Mouse (Mus musculus): ENCODE data around the gene Chkb. TPM values are rescaled to one million over a fixed set of nuclear protein-coding genes. Genes with fewer than 3 reads are reported as not detected.
A peak's percentile ranks its signal among the peaks of the same experiment; 100 is the strongest.
"Not testable (repeated sequence)": the region's sequence is repeated elsewhere in the genome, so short reads cannot be mapped to it uniquely, and the experiment has no call there.

Gene Chkb
- polyA plus RNA-seq, 1 experiment from 2014 or later, result 46.5 TPM

DNA sequence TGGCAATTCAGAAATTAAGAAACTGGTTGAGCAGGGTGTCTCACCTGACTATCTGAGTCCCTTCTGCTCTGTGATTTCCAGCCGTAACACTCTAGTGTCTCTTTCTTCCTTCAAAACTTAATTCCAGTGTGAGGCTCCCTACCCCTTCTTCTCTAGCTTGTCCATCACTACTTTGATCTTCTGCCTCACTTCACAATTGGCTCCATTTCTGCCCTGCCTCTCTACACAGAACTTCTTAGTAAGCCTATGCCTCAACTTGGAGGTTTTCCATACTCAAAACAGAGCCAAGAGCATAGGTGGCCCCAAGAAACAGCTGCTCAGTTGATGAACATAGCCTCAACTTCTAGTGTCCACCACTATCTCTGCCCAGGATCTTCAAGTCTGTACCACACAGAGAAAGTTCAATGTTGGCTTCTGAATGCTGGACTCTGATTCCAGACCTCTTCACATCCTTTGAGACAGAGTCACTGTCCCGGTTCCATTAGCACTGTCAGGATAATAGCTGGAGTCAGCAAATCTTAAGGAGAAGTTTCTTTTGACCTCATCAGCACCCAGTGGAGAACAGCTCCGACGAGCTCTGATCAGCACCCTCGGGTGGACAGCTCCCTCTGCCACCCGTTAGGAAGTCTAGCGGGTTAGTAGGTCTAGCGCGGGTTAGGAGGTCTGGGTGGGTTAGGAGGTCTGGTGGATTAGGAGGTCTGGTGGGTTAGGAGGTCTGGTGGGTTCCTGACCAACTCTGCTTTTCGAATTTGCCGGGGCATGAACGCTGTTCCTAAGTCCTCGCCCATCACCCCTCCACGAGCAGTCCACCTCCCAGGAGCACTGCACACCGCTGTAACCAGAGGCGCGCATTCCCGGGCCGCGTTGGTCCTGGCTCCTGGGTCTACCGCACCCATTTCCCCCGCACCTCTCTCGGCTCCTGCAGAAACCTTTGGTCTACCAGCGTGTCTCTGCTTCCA lies 23.5 kb upstream of the Chkb start:
- Histone ChIP-seq H3K4me2 (ENCODE audit: low read depth, low read length) (peak overlapping the region; percentile 90), H3K36me3 (replicated peaks; ENCODE audit: control insufficient read depth, insufficient read depth, low read depth, low read length) (no peaks in the 10 kb centered on the region; the same call in 1 of the 2 replicates), H3K4me1 (ENCODE audit: control insufficient read depth, insufficient read depth, low read length) (no peaks in the 10 kb centered on the region), H3K9ac (replicated peaks; ENCODE audit: low read length) (no peak overlapping the region), H3K27ac (replicated peaks; ENCODE audit: low read depth, low read length) (no peak overlapping the region), H3K4me3 (ENCODE audit: low read depth, low read length) (peak overlapping the region; percentile 49), H3K27me3 (ENCODE audit: control insufficient read depth, insufficient read depth, low read length) (peaks cover 5% of the 10 kb centered on the region; the same call in 1 of the 2 replicates), H3K9me3 (replicated peaks; ENCODE audit: control insufficient read depth, low read length) (no peaks in the 10 kb centered on the region)
- ATAC-seq (replicated peaks; ENCODE audit: insufficient number of reproducible peaks, low FRiP score, low TSS enrichment, low read depth), result peak; percentile 61
- DNase-seq (ENCODE audit: low spot score), result peak; percentile 88
- WGBS, result 5% methylated on average over 24 of the region's 24 CpGs

DNA sequence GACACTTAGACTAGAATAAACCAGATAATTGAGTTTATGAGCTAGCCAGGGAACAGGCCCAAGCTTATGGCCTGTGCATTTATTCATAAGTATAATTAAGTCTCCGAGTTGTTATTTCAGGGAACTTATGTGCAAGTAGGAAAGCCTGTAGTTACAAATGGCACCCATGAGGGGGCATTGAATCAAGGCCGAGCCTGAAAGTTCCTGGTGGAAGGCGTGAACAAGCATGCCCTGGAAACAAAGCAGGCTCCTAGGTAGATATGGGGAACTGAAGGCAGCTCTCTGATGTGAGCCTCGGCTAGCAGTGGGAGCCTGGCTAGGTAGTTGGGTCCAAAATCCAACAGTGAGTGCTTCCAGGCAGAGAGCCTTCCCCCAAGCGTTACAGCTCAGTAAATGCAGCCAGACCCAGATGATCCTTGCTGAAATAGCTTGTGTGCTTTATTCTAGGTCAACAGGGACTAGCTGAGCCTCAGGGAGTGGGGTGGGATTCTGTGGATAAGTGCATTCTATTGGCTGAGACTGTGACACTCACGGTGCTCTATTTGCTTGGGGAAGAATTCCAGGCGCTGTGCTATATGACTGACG lies 12.9 kb upstream of the Chkb start:
- Histone ChIP-seq H3K9ac (replicated peaks; ENCODE audit: low read length) (no peak overlapping the region), H3K27me3 (ENCODE audit: control insufficient read depth, insufficient read depth, low read length) (no peaks in the 10 kb centered on the region), H3K4me3 (ENCODE audit: low read depth, low read length) (no peak overlapping the region), H3K4me1 (ENCODE audit: control insufficient read depth, insufficient read depth, low read length) (no peaks in the 10 kb centered on the region), H3K27ac (replicated peaks; ENCODE audit: low read depth, low read length) (no peak overlapping the region), H3K4me2 (ENCODE audit: low read depth, low read length) (no peak overlapping the region), H3K9me3 (replicated peaks; ENCODE audit: control insufficient read depth, low read length) (no peaks in the 10 kb centered on the region), H3K36me3 (replicated peaks; ENCODE audit: control insufficient read depth, insufficient read depth, low read depth, low read length) (no peaks in the 10 kb centered on the region)
- whole genome bisulfite sequencing, result 40% methylated on average over 8 of the region's 8 CpGs
- DNase-seq (ENCODE audit: low spot score), result peak; percentile 28
- no peak for ATAC-seq (replicated peaks; ENCODE audit: insufficient number of reproducible peaks, low FRiP score, low TSS enrichment, low read depth)

DNA sequence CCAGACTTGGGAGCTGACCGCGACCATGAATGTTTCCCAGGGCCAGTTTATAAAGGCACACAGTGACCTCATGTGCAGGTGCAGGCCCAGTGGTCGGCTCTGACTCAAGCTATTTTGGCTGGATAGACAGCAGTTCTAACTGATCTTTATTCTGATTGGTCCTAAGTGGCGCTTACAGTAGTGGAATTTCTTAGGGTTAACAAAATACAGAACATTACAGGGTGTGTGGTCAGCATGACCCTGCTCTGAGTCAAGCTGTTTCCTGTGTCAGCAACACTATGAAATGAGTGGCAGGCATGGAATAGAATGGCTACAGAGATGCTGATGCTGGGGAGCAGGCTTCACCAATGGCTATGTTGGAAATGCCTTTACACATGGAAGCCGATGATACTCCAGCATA lies 6.2 kb upstream of the Chkb start:
- H3K36me3 ChIP-seq (replicated peaks; ENCODE audit: control insufficient read depth, insufficient read depth, low read depth, low read length), result no peaks in the 10 kb centered on the region
- no peak overlapping the region for H3K4me2 ChIP-seq (ENCODE audit: low read depth, low read length)
- H3K27ac ChIP-seq (replicated peaks; ENCODE audit: low read depth, low read length), result no peak overlapping the region
- WGBS, result 87% methylated on average over 5 of the region's 5 CpGs
- ATAC-seq (replicated peaks; ENCODE audit: insufficient number of reproducible peaks, low FRiP score, low TSS enrichment, low read depth) (no peak), DNase-seq (ENCODE audit: low spot score) (no peak)
- H3K9me3 ChIP-seq (replicated peaks; ENCODE audit: control insufficient read depth, low read length), result no peaks in the 10 kb centered on the region
- H3K9ac ChIP-seq (replicated peaks; ENCODE audit: low read length), result no peak overlapping the region
- no peaks in the 10 kb centered on the region for H3K4me1 ChIP-seq (ENCODE audit: control insufficient read depth, insufficient read depth, low read length)
- H3K27me3 ChIP-seq (ENCODE audit: control insufficient read depth, insufficient read depth, low read length), result no peaks in the 10 kb centered on the region
- no peak overlapping the region for H3K4me3 ChIP-seq (ENCODE audit: low read depth, low read length)

DNA sequence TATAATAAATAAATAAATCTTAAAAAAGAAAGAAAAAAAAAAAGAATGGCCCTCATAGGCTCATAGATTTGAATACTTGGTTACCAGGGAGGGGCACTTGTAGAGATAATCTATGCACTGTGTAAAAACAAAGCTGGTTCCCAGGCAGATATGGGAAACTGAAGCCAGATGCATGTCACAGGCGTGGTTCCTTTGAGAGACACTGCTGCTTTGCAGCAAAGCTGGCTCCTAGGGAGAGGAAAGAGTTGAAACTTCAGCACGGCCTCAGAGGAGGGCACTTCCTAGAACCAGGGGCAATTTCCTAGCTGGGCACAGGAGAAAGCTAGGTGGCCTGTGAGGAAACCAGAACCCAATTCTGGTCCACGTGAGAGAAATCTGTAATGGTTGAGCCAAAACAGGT lies 4.4 kb upstream of the Chkb start:
- Histone ChIP-seq H3K4me3 (ENCODE audit: low read depth, low read length) (no peak overlapping the region), H3K27ac (replicated peaks; ENCODE audit: low read depth, low read length) (no peak overlapping the region), H3K9ac (replicated peaks; ENCODE audit: low read length) (no peak overlapping the region), H3K4me2 (ENCODE audit: low read depth, low read length) (no peak overlapping the region), H3K27me3 (ENCODE audit: control insufficient read depth, insufficient read depth, low read length) (no peaks in the 10 kb centered on the region), H3K9me3 (replicated peaks; ENCODE audit: control insufficient read depth, low read length) (no peaks in the 10 kb centered on the region), H3K36me3 (replicated peaks; ENCODE audit: control insufficient read depth, insufficient read depth, low read depth, low read length) (no peaks in the 10 kb centered on the region), H3K4me1 (ENCODE audit: control insufficient read depth, insufficient read depth, low read length) (no peaks in the 10 kb centered on the region)
- no peak for ATAC-seq (replicated peaks; ENCODE audit: insufficient number of reproducible peaks, low FRiP score, low TSS enrichment, low read depth)
- 63% methylated on average over 3 of the region's 3 CpGs for WGBS
- DNase-seq (ENCODE audit: low spot score), result no peak

DNA sequence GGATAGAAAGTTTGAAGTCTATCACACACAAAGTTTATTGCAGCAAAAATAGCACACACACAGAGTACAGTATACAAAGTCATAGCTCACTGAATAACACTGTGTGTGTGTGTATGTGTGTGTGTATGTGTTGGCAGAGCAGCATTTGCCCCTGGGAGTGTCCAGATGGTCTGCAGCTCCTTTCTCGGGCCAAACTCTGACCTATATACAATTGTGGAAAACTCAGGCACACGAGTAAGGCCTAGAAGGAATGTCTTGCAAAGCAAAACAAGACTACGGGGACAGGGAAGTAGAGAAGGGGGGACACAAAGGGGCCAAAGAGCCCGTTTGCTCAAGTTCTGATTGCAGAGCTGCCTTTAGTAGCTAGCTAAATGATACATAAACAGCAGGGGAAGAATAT lies 3.2 kb upstream of the Chkb start:
- Histone ChIP-seq H3K4me3 (ENCODE audit: low read depth, low read length) (no peak overlapping the region), H3K9me3 (replicated peaks; ENCODE audit: control insufficient read depth, low read length) (no peaks in the 10 kb centered on the region), H3K4me2 (ENCODE audit: low read depth, low read length) (no peak overlapping the region), H3K9ac (replicated peaks; ENCODE audit: low read length) (no peak overlapping the region), H3K27ac (replicated peaks; ENCODE audit: low read depth, low read length) (no peak overlapping the region), H3K36me3 (replicated peaks; ENCODE audit: control insufficient read depth, insufficient read depth, low read depth, low read length) (no peaks in the 10 kb centered on the region), H3K27me3 (ENCODE audit: control insufficient read depth, insufficient read depth, low read length) (no peaks in the 10 kb centered on the region), H3K4me1 (ENCODE audit: control insufficient read depth, insufficient read depth, low read length) (no peaks in the 10 kb centered on the region)
- no peak for DNase-seq (ENCODE audit: low spot score)
- ATAC-seq (replicated peaks; ENCODE audit: insufficient number of reproducible peaks, low FRiP score, low TSS enrichment, low read depth), result no peak
- WGBS, result 70% methylated on average over 4 of the region's 4 CpGs

DNA sequence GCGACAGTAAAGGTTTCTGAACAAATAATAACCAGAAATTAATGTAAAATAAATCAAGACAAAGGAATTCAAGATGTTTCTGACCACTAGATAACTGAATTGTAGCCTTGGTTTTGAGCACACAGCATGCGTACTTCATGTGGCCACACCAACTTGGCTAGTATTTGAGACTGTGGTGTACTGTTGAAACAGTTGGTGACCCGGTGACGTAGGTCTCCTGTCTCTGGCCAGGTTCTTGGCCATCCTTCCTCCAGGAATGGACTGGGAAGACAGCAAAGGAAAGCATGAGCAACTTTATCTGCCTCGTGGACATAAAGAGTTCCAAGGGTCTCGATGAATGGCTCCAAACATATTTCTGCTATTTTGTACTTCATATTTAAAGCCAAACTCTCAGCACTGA lies 2.1 kb upstream of the Chkb start:
- Histone ChIP-seq H3K9me3 (replicated peaks; ENCODE audit: control insufficient read depth, low read length) (no peaks in the 10 kb centered on the region), H3K4me1 (ENCODE audit: control insufficient read depth, insufficient read depth, low read length) (no peaks in the 10 kb centered on the region), H3K36me3 (replicated peaks; ENCODE audit: control insufficient read depth, insufficient read depth, low read depth, low read length) (no peaks in the 10 kb centered on the region), H3K27me3 (ENCODE audit: control insufficient read depth, insufficient read depth, low read length) (no peaks in the 10 kb centered on the region), H3K9ac (replicated peaks; ENCODE audit: low read length) (no peak overlapping the region), H3K27ac (replicated peaks; ENCODE audit: low read depth, low read length) (no peak overlapping the region), H3K4me2 (ENCODE audit: low read depth, low read length) (no peak overlapping the region), H3K4me3 (ENCODE audit: low read depth, low read length) (no peak overlapping the region)
- 92% methylated on average over 6 of the region's 6 CpGs for WGBS
- DNase-seq (ENCODE audit: low spot score) (no peak), ATAC-seq (replicated peaks; ENCODE audit: insufficient number of reproducible peaks, low FRiP score, low TSS enrichment, low read depth) (no peak)

DNA sequence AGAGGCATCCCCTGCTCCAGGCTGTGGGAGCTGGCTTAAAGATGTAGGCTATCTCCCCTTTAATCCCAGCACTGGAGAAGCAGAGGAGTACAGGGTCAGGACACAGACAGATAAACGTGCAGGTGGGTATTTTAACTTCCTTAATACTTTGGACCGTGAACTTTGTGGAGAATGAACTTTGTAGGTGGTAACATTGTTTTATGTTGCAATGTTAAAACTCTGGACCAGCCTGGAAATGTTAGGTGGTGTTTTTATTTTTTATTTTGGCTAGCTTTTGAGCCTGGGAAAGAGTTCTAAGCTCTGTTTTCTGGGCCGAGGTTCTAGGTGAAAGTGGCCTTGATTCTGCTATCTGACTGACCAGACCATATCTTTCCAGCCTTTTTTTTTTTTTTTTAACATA lies 1.6 kb upstream of the Chkb start:
- Histone ChIP-seq H3K9me3 (replicated peaks; ENCODE audit: control insufficient read depth, low read length) (no peaks in the 10 kb centered on the region), H3K27ac (replicated peaks; ENCODE audit: low read depth, low read length) (no peak overlapping the region), H3K9ac (replicated peaks; ENCODE audit: low read length) (no peak overlapping the region), H3K4me3 (ENCODE audit: low read depth, low read length) (no peak overlapping the region), H3K27me3 (ENCODE audit: control insufficient read depth, insufficient read depth, low read length) (no peaks in the 10 kb centered on the region), H3K4me2 (ENCODE audit: low read depth, low read length) (no peak overlapping the region), H3K4me1 (ENCODE audit: control insufficient read depth, insufficient read depth, low read length) (no peaks in the 10 kb centered on the region), H3K36me3 (replicated peaks; ENCODE audit: control insufficient read depth, insufficient read depth, low read depth, low read length) (no peaks in the 10 kb centered on the region)
- WGBS, result 94% methylated on average over 3 of the region's 3 CpGs
- DNase-seq (ENCODE audit: low spot score) (no peak), ATAC-seq (replicated peaks; ENCODE audit: insufficient number of reproducible peaks, low FRiP score, low TSS enrichment, low read depth) (no peak)

DNA sequence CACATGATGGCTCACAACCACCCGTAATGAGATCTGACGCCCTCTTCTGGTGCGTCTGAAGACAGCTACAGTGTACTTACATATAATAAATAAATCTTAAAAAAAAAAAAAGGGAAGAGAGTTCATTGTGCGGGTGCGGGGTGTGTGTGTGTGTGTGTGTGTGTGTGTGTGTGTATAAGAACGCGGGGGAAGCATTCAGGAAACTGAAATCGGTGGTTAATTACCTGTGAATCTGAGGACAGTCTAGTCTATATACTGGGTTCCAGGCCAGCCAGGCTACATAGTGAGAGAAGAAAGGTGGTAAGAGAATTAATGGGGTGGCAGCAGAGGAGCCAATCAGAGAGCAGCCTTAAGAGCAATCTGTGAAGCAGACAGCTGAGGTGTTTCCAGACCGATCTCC lies 1.1 kb upstream of the Chkb start:
- not testable (repeated sequence) for H3K4me2 ChIP-seq (ENCODE audit: low read depth, low read length); H3K27ac ChIP-seq (replicated peaks; ENCODE audit: low read depth, low read length); H3K9ac ChIP-seq (replicated peaks; ENCODE audit: low read length); H3K4me3 ChIP-seq (ENCODE audit: low read depth, low read length); DNase-seq (ENCODE audit: low spot score); H3K4me1 ChIP-seq (ENCODE audit: control insufficient read depth, insufficient read depth, low read length); H3K9me3 ChIP-seq (replicated peaks; ENCODE audit: control insufficient read depth, low read length); ATAC-seq (replicated peaks; ENCODE audit: insufficient number of reproducible peaks, low FRiP score, low TSS enrichment, low read depth); H3K27me3 ChIP-seq (ENCODE audit: control insufficient read depth, insufficient read depth, low read length); H3K36me3 ChIP-seq (replicated peaks; ENCODE audit: control insufficient read depth, insufficient read depth, low read depth, low read length)
- WGBS, result 84% methylated on average over 8 of the region's 9 CpGs
